Mouse (Mus musculus) MEL (cell line): Measurements from ENCODE around the gene Cyp1a1. TPM values are rescaled to one million over a fixed set of nuclear protein-coding genes. Genes with fewer than 3 reads are reported as not detected.

ENCODE experiments used
- DNase-seq: peaks from one replicate; pipeline ENCODE4 v3.0.0; 2011; ENCODE audit warnings: low read depth, low spot score
- H3K27ac ChIP-seq: 2 replicates; pipeline ENCODE4 v1.5.1; 2012; ENCODE audit warnings: low read depth, mild to moderate bottlenecking, control low read depth, low read length, moderate library complexity; ENCODE audit not compliant: control insufficient read depth
- H3K27me3 ChIP-seq, 2 experiments: fragments of 150-350 bp in 1 of 2; sonication (generic) in 1 of 2; 2 replicates each; pipeline ENCODE4 v1.6.1; 2012; ENCODE audit warnings: low read length in 2 of 2, mild to moderate bottlenecking in 2 of 2, improper control_type of control experiment in 1 of 2, moderate library complexity in 1 of 2; ENCODE audit not compliant: insufficient read depth in 2 of 2, control insufficient read depth in 1 of 2
- H3K36me3 ChIP-seq, 2 experiments: 2 replicates each; pipeline ENCODE4 v1.6.1; 2012 to 2014; ENCODE audit warnings: low read length in 2 of 2, improper control_type of control experiment in 1 of 2, inconsistent platforms in 1 of 2, mild to moderate bottlenecking in 1 of 2; ENCODE audit not compliant: insufficient read depth in 2 of 2, control insufficient read depth in 1 of 2
- H3K4me1 ChIP-seq, 2 experiments: fragments of 150-350 bp in 1 of 2; sonication (generic) in 1 of 2; 2 replicates each; pipeline ENCODE4 v1.6.1; 2012; ENCODE audit warnings: low read length in 2 of 2, improper control_type of control experiment in 1 of 2, mild to moderate bottlenecking in 1 of 2; ENCODE audit not compliant: insufficient read depth in 2 of 2, control insufficient read depth in 1 of 2
- H3K4me3 ChIP-seq, 2 experiments: fragments of 150-350 bp in 1 of 2; sonication (generic) in 1 of 2; 2 replicates each; pipeline ENCODE4 v1.5.1; 2012; ENCODE audit warnings: low read depth in 2 of 2, low read length in 2 of 2, mild to moderate bottlenecking in 2 of 2, moderate library complexity in 2 of 2, control low read depth in 1 of 2, improper control_type of control experiment in 1 of 2; ENCODE audit not compliant: control insufficient read depth in 1 of 2, insufficient read depth in 1 of 2
- H3K79me2 ChIP-seq: 2 replicates; pipeline ENCODE4 v1.6.1; 2012; ENCODE audit warnings: mild to moderate bottlenecking, low read length, moderate library complexity; ENCODE audit not compliant: control insufficient read depth, poor library complexity, insufficient read depth
- H3K9ac ChIP-seq: 2 replicates; pipeline ENCODE4 v1.6.1; 2012; ENCODE audit warnings: low read depth, mild to moderate bottlenecking, control low read depth, low read length, moderate library complexity; ENCODE audit not compliant: control insufficient read depth, poor library complexity, severe bottlenecking
- H3K9me3 ChIP-seq: fragments of 150-350 bp; sonication (generic); replicated peaks from 2 replicates; pipeline ENCODE4 v1.6.1; 2012; ENCODE audit warnings: mild to moderate bottlenecking, low read length, improper control_type of control experiment, moderate library complexity; ENCODE audit not compliant: insufficient read depth
- CHD1 ChIP-seq: IDR thresholded peaks from 2 replicates; pipeline ENCODE4 v1.6.1; 2012; ENCODE audit warnings: low read depth, mild to moderate bottlenecking, inconsistent platforms, low read length, improper control_type of control experiment
- EP300 ChIP-seq, 2 experiments: IDR thresholded peaks; 2 replicates each; pipeline ENCODE4 v1.6.1; 2011; ENCODE audit warnings: improper control_type of control experiment in 2 of 2, low read length in 2 of 2, low read depth in 1 of 2, mild to moderate bottlenecking in 1 of 2
- ETS1 ChIP-seq: IDR thresholded peaks from 2 replicates; pipeline ENCODE4 v1.6.1; 2012; ENCODE audit warnings: low read depth, mild to moderate bottlenecking, inconsistent platforms, low read length, improper control_type of control experiment, moderate library complexity
- MAZ ChIP-seq: IDR thresholded peaks from 2 replicates; pipeline ENCODE4 v1.6.1; 2012; ENCODE audit warnings: low read depth, mild to moderate bottlenecking, inconsistent platforms, low read length, improper control_type of control experiment
- MXI1 ChIP-seq: IDR thresholded peaks from 2 replicates; pipeline ENCODE4 v1.6.1; 2011; ENCODE audit warnings: mild to moderate bottlenecking, low read depth, low read length, improper control_type of control experiment
- MYB ChIP-seq: IDR thresholded peaks from 2 replicates; pipeline ENCODE4 v1.6.1; 2011; ENCODE audit warnings: mild to moderate bottlenecking, low read depth, low read length, improper control_type of control experiment
- POLR2A ChIP-seq, 2 experiments: IDR thresholded peaks; 2 replicates each; pipeline ENCODE4 v1.6.1; 2011 to 2012; ENCODE audit warnings: low read length in 2 of 2, mild to moderate bottlenecking in 2 of 2, control low read depth in 1 of 2, improper control_type of control experiment in 1 of 2, low read depth in 1 of 2, moderate library complexity in 1 of 2; ENCODE audit not compliant: control insufficient read depth in 1 of 2, insufficient read depth in 1 of 2, poor library complexity in 1 of 2
- RAD21 ChIP-seq: IDR thresholded peaks from 2 replicates; pipeline ENCODE4 v1.6.1; 2011; ENCODE audit warnings: mild to moderate bottlenecking, low read depth, low read length, improper control_type of control experiment
- SIN3A ChIP-seq: IDR thresholded peaks from 2 replicates; pipeline ENCODE4 v1.6.1; 2012; ENCODE audit warnings: low read length, improper control_type of control experiment, inconsistent platforms
- TAL1 ChIP-seq: IDR thresholded peaks from 2 replicates; pipeline ENCODE4 v1.6.1; 2012; ENCODE audit warnings: mild to moderate bottlenecking, inconsistent platforms, low read length, moderate library complexity, mixed read lengths
- TCF12 ChIP-seq: IDR thresholded peaks from 2 replicates; pipeline ENCODE4 v1.6.1; 2014; ENCODE audit warnings: low read depth, mild to moderate bottlenecking, inconsistent platforms, low read length, improper control_type of control experiment, moderate library complexity
- USF1 ChIP-seq: IDR thresholded peaks from 2 replicates; pipeline ENCODE4 v1.6.1; 2014; ENCODE audit warnings: low read depth, mild to moderate bottlenecking, inconsistent platforms, low read length, improper control_type of control experiment, moderate library complexity
- USF2 ChIP-seq, 2 experiments: IDR thresholded peaks; 2 replicates each; pipeline ENCODE4 v1.6.1; 2011 to 2012; ENCODE audit warnings: improper control_type of control experiment in 2 of 2, low read length in 2 of 2, borderline replicate concordance in 1 of 2, inconsistent platforms in 1 of 2, low read depth in 1 of 2, mild to moderate bottlenecking in 1 of 2; ENCODE audit not compliant: insufficient read depth in 1 of 2
- ZC3H11A ChIP-seq: IDR thresholded peaks from 2 replicates; pipeline ENCODE4 v1.6.1; 2012; ENCODE audit warnings: low read depth, mild to moderate bottlenecking, inconsistent platforms, low read length, improper control_type of control experiment
- polyA plus RNA-seq, 2 experiments: library from polyadenylated mRNA; stranded (reverse) in 1 of 2; unstranded in 1 of 2; fragments of >175 nt in 1 of 2; fragments of >200 nt in 1 of 2; gene quantifications; 2 replicates each; pipeline versions ENCODE4 v1.2.1 to v1.2.4; 2012; ENCODE audit warnings: low replicate concordance in 2 of 2, low read depth in 1 of 2; ENCODE audit not compliant: insufficient read length in 2 of 2, insufficient read depth in 1 of 2, missing spikeins in 1 of 2
- total RNA-seq: library from RNA; depleted of rRNA; stranded (reverse); fragments of 300-350 nt; gene quantifications from 2 replicates; pipeline ENCODE4 v1.2.3, GENCODE M21; 2012; rRNA removed

The Cyp1a1 gene
- total RNA-seq (0.04 and 0.07 TPM in 2 replicates), polyA plus RNA-seq (under 1 TPM in 1 of 2 experiments, not detected in 1; 0.26 TPM)

DNA sequence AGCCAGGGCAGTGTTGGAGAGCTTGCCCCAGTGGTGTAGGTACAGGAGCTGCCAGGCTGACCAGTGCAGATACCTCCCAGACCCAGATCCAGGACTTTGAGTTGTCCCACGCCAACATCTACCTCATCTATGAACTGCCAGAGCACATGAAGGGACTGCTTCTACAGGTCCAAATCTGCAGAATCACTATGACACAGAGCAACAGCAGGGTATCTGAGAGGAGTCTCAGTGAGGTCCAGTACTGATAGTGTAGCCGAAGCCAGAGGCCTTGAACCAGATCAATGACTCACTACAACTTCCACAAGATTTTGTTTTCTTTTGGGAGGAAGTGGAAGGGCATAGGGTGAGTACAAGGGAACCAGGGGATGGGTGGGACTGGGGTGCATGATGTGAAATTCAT lies at the start of gene Cyp1a1:
Gene Cyp1a1, plus strand, starts transcription at position 178 of the 400 bp plus-strand sequence.
- no peaks in the 10 kb centered on the region for H3K4me1 ChIP-seq
- H3K27me3 ChIP-seq = peaks cover 6 to 7% of the 10 kb centered on the region in 2 experiments
- H3K36me3 ChIP-seq = no peaks in the 10 kb centered on the region
- H3K27ac ChIP-seq = no peak within 1 kb of the TSS
- DNase-seq = no peak
- no peak within 1 kb of the TSS for H3K9ac ChIP-seq
- no peaks in the 10 kb centered on the region for H3K79me2 ChIP-seq
- H3K4me3 ChIP-seq = no peak within 1 kb of the TSS
- no peaks in the 10 kb centered on the region for H3K9me3 ChIP-seq
- TF ChIP-seq MYB (no peak), USF1 (no peak)

GRCm38 (mm10) chr9:57638651-57639459 lies 48.9 kb upstream of the Cyp1a1 start:
- H3K9me3 ChIP-seq = no peaks in the 10 kb centered on the region
- H3K36me3 ChIP-seq = peaks cover 10 to 58% of the 10 kb centered on the region in 2 experiments
- H3K4me3 ChIP-seq = 0 out of 4 replicates have a peak overlapping the region, but pooled peaks of 1 of the 2 experiments have one; percentile 11
- DNase-seq = peak; percentile 70
- H3K27ac ChIP-seq = peak overlapping the region; percentile 55
- H3K4me1 ChIP-seq = peaks cover 27 to 66% of the 10 kb centered on the region in 2 experiments
- peaks cover 98% of the 10 kb centered on the region for H3K79me2 ChIP-seq
- TF ChIP-seq CHD1 (0 out of 2 replicates have a peak, but pooled peaks have one; percentile 39), MAZ (peak; percentile 62; the same call in 1 of the 2 replicates), ZC3H11A (no peak), TAL1 (peak; percentile 34; the same call in 1 of the 2 replicates), ETS1 (peak; percentile 50; the same call in 1 of the 2 replicates), EP300 (IDR thresholded peaks at IDR 0.05; ENCODE audit: low read depth in 1 of 2, low read length in 2 of 2) (peak; percentile 41 to 61; a peak in 2 of 4 replicates), USF2 (IDR thresholded peaks at IDR 0.05; ENCODE audit: borderline replicate concordance in 1 of 2, insufficient read depth in 1 of 2, low read depth in 1 of 2, low read length in 2 of 2) (no peak), TCF12 (0 out of 2 replicates have a peak, but pooled peaks have one; percentile 26), POLR2A (IDR thresholded peaks at IDR 0.05; ENCODE audit: control insufficient read depth in 1 of 2, insufficient read depth in 1 of 2, low read depth in 1 of 2, low read length in 2 of 2, poor library complexity in 1 of 2) (0 out of 4 replicates have a peak, but pooled peaks of 1 of the 2 experiments have one; percentile 27), SIN3A (peak; percentile 81), MXI1 (peak; percentile 63; the same call in 1 of the 2 replicates), RAD21 (no peak)
- TF ChIP-seq, all 39 proteins: peak for 9
- Histone ChIP-seq H3K27me3 (no peaks in the 10 kb centered on the region), H3K9ac (peak overlapping the region; percentile 49)
